Mouse (Mus musculus) adrenal gland, postnatal 36 days (tissue): Measurements from ENCODE around the gene Adprh. TPM values are rescaled to one million over a fixed set of nuclear protein-coding genes. Genes with fewer than 3 reads are reported as not detected.
"Not testable (repeated sequence)": the region's sequence is repeated elsewhere in the genome, so short reads cannot be mapped to it uniquely, and the experiment has no call there.

ENCODE experiments used
- DNase-seq, 2 experiments: peaks; one replicate each; pipeline ENCODE4 v3.0.0; 2021; ENCODE audit warnings: mixed read lengths in 1 of 2
- long read RNA-seq, 2 experiments: library from polyadenylated mRNA; stranded (forward); transcript quantifications; one replicate each; pipeline ENCODE4 v2.0.0; 2021; ENCODE audit warnings: borderline sequencing depth in 2 of 2
- total RNA-seq, 2 experiments: library from RNA; stranded (reverse); gene quantifications; 2 replicates each; pipeline ENCODE4 v1.2.3; 2021

The Adprh gene
- total RNA-seq = 10 to 100 TPM; 47.3 to 54.0 TPM
- long read RNA-seq, experiment 1, transcript Adprh-201 (4 exons, 2,966 nt) = major isoform, 179 of 195 reads
- long read RNA-seq, experiment 1, partial matches to known transcripts = 6 of 195 reads
- long read RNA-seq, experiment 1, other reads (novel, unspliced or antisense) = 10 of 195 reads
- long read RNA-seq, experiment 2, transcript Adprh-201 (4 exons, 2,966 nt) = major isoform, 42 of 45 reads
- long read RNA-seq, experiment 2, partial matches to known transcripts = 3 of 45 reads
- long read RNA-seq, experiment 2, other reads (novel, unspliced or antisense) = 0 of 45 reads

DNA sequence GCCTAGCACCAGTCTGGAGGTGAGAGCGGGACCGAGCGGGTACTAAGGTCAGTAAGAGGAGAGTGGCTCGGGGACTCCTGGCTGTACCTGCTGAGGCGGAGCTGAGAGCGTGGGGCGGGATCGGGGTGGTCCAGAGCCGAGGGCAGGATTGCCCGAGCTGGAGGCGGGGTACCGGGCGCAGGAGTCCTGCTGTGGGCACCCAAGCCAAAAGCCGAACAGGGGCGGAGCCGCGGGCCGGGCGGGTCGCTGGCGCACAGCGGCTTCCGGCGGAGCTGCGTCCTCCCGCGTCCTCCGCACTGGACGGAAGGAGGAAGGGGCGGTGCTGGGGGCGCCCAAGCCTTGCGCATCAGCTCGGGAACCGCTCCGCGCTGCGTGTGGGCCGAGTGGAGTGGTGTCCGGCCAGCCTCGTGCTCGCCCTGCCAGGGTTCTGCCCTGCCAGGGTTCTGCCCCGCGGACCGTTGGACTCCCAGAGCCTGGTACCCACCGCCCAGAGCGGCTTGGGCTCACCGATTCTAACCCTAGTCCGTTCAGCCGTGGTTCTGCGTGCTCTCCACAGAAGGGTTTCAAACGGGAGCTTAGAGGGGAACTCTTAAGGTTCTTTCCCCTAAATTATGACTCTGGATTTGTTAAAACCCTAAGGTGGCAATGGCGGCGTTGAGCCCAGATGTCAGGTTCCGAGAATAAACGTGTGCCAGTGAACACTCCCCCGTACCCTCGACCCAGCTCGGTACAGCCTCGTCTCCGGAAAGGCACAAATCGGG is at the start of gene Adprh:
TSS of gene Adprh (minus strand) at position 262 of the 761 bp plus-strand sequence.
- peak; percentile 98 to 99 for DNase-seq

- no peak for DNase-seq
These were observed 44.2 kb upstream of the Adprh start for GRCm38 (mm10) chr16:38496604-38497140.

GRCm38 (mm10) chr16:38493890-38494289 is 41.4 kb upstream of the Adprh start:
- no peak for DNase-seq

GRCm38 (mm10) chr16:38492551-38492950 is 40.0 kb upstream of the Adprh start:
- DNase-seq = peak in 1 of 2 experiments; percentile 41

GRCm38 (mm10) chr16:38483582-38484309 is 31.2 kb upstream of the Adprh start:
- no peak for DNase-seq

- DNase-seq = peak; percentile 59 to 61
These were observed 30.5 kb upstream of the Adprh start for GRCm38 (mm10) chr16:38482780-38483562.

- DNase-seq = no peak
These were observed 28.8 kb upstream of the Adprh start for GRCm38 (mm10) chr16:38481327-38481726.

- no peak for DNase-seq
These were observed 25.8 kb upstream of the Adprh start for GRCm38 (mm10) chr16:38478296-38478695.

DNA sequence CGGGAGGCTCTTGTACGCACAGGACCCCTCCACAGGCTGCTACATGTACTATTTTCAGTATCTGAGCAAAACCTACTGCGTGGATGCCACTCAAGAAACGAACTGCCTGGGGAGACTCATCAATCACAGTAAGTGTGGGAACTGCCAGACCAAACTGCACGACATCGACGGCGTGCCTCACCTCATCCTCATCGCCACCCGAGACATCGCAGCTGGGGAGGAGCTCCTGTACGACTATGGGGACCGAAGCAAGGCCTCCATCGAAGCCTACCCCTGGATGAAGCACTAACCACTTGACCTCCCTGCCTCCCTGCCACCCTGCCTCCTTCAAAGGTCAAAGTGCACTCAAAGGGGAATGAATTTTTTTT is 24.7 kb upstream of the Adprh start:
- DNase-seq = not testable (repeated sequence)

GRCm38 (mm10) chr16:38476312-38477240 is 24.1 kb upstream of the Adprh start:
- DNase-seq = peak; percentile 56 to 66

GRCm38 (mm10) chr16:38475681-38476311 is 23.3 kb upstream of the Adprh start:
- DNase-seq = no peak

DNA sequence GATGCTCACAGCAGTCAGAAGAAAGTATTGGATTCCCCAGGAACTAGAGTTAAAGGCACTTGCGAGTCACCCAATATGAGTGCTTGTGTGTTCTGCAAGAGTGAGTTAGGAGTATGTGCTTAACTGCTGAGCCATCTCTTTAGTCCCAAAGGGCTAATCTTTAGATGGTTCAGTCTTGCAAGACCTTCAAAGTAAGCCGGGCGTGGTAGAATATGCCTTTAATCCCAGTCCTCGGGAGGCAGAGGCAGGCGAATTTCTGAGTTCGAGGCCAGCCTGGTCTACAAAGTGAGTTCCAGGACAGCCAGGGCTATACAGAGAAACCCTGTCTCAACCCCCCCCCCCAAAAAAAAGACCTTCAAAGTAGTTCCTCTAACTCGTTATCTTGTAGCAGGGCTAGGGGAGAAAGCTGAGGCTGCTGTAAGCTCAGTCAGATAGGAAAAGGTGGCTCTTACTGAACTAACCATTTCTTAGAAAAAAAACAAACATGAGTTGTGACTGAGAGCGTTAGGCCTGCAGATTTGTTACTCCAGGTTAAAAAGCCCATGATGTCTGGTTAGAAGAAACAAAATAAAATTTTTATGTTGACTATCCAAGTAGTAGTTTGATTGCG is 22.3 kb upstream of the Adprh start:
- no peak for DNase-seq

GRCm38 (mm10) chr16:38473661-38474060 is 21.2 kb upstream of the Adprh start:
- DNase-seq = no peak

- DNase-seq = no peak
These were observed 20.0 kb upstream of the Adprh start for GRCm38 (mm10) chr16:38472507-38472873.

- DNase-seq = no peak
These were observed 19.4 kb upstream of the Adprh start for GRCm38 (mm10) chr16:38471697-38472506.

GRCm38 (mm10) chr16:38469437-38469836 is 16.9 kb upstream of the Adprh start:
- DNase-seq = no peak

DNA sequence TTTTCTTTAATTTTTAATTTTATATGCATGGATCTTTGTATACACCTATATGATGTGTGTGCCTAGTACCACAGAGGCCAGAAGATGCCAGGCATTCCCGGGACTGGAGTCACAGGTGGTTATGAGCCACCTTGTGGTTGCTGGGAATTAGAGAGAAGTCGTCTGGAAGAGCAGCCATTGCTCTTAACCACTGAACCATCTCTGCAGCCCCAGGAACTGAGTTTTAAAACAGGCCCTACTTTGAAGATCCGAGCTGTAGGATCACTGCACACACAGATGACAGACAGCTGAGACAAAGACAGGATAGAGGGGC is 16.2 kb upstream of the Adprh start:
- no peak for DNase-seq

- peak; percentile 67 to 69 for DNase-seq
These were observed 15.6 kb upstream of the Adprh start for GRCm38 (mm10) chr16:38467917-38468705.
